Mouse (Mus musculus): Measurements from ENCODE around the gene Steap2. TPM values are rescaled to one million over a fixed set of nuclear protein-coding genes. Genes with fewer than 3 reads are reported as not detected.

Steap2 gene
- polyA plus RNA-seq, 1 experiment from 2014 or later, result 23.5 TPM

DNA sequence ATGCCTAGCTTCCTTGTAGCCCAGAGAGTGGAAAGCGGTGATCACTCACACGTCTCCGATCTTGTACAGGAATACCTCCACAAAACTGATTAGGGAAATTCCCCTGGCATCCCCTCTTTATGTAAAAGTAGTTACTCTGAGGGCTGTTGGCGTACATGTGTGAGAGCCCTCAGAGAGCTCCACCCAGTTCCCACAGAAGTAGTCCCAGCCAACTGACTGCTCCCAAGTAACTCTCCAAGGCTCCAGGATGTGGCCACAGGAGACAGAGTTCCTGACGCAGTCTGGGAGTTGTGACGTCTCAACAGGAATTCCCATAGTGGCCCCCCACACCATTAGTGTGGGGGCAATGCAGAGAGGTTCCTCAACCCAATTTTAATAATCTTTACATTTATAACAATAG is 31.3 kb downstream of the Steap2 start:
- no peak for ATAC-seq (replicated peaks; ENCODE audit: low FRiP score)
- H3K36me3 ChIP-seq, result no peaks in the 10 kb centered on the region
- peaks cover 5% of the 10 kb centered on the region; the same call in 1 of the 2 replicates for H3K27me3 ChIP-seq
- peaks cover 6% of the 10 kb centered on the region; the same call in 1 of the 2 replicates for H3K4me1 ChIP-seq
- whole genome bisulfite sequencing, result 36% methylated on average over 6 of the region's 6 CpGs
- peak overlapping the region; percentile 80 for H3K4me2 ChIP-seq
- H3K4me3 ChIP-seq (replicated peaks), result peak overlapping the region; percentile 72
- no peaks in the 10 kb centered on the region for H3K9me3 ChIP-seq (replicated peaks)
- H3K9ac ChIP-seq, result no peak overlapping the region
- no peak overlapping the region for H3K27ac ChIP-seq

DNA sequence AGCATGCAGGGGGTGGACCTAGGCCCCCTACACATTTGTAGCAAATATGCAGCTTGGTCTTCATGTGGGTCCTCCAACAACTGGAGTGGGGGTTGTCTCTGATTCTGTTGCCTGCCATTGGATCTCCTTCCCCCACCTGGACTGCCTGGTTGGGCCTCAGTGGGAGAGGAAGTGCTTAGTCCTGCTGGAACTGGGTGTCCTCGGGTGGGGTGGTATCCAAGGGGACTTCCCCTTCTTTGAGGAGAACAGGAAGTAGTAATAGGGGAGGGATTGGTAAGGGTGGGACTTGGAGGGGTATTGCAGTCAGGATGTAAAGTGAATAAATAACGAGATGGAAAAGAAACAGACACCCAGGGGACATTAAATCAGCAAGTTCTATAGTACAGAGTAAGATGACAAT is 35.7 kb downstream of the Steap2 start:
- no peak for ATAC-seq (replicated peaks; ENCODE audit: low FRiP score)
- peaks cover 5% of the 10 kb centered on the region; the same call in 1 of the 2 replicates for H3K4me1 ChIP-seq
- peaks cover 5% of the 10 kb centered on the region; the same call in 1 of the 2 replicates for H3K27me3 ChIP-seq
- H3K27ac ChIP-seq, result no peak overlapping the region
- WGBS, result 53% methylated on average over 2 of the region's 2 CpGs
- no peaks in the 10 kb centered on the region for H3K36me3 ChIP-seq
- H3K9me3 ChIP-seq (replicated peaks), result no peaks in the 10 kb centered on the region
- no peak overlapping the region for H3K4me3 ChIP-seq (replicated peaks)
- no peak overlapping the region for H3K4me2 ChIP-seq
- H3K9ac ChIP-seq, result no peak overlapping the region

DNA sequence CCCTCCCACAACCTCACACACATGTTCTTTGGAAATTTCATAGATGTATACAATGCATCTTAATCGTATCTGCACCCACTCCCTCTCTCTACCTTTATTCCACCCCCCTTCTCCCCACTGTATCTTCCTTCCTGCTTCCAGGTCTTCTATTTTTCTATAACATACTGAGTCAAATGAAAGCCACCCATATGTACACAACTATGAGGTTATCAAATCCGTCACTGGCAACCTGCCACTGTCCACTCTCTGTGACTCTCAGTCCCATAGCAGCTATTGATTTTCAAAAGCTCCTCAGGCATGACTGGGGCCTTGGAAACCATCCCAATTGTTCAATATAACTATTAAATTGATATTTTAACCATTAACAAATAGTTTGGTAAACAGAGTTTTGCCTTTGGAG is 36.4 kb downstream of the Steap2 start:
- Histone ChIP-seq H3K9me3 (replicated peaks) (no peaks in the 10 kb centered on the region), H3K4me1 (no peaks in the 10 kb centered on the region; the same call in 1 of the 2 replicates), H3K27ac (no peak overlapping the region), H3K36me3 (no peaks in the 10 kb centered on the region), H3K4me3 (replicated peaks) (no peak overlapping the region), H3K27me3 (peaks cover 1% of the 10 kb centered on the region; the same call in 1 of the 2 replicates), H3K9ac (no peak overlapping the region), H3K4me2 (no peak overlapping the region)
- WGBS, result 95% methylated on average over 2 of the region's 2 CpGs
- no peak for ATAC-seq (replicated peaks; ENCODE audit: low FRiP score)

DNA sequence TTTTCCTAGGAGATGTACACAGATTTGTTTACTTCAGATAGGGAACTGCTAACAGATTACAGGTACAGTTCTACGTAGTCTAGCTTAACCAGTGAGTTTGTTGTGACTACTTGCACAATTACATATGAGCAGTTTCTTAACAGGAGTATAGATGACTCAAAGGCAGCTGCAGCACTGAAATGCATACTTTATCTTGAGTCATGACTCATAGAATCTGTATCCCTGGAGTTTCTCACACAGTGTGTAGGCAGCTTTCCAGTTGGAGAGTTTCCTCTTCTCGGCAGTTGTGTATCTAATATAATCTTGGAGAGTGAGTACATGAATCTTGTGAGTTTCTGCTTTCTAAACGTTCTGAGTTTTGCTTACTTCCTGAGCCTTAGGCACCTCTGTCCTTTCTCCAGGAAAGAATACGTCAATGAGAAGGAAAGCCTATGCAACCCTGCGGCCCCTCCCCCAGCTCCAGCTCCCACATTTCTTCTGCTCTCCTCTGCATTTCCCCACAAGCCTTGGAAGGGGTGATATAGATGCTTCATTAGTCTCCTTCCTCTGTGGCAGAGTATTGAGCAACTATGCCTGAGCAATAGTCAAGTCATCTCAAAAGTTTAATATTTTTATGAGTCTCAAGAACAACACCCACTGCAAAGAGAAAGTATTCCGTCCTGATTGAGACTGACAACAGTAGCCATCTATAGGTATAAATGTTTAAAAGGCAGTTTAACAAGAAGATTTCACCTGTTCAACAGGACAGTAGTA is 45.4 kb downstream of the Steap2 start:
- Histone ChIP-seq H3K4me3 (replicated peaks) (no peak overlapping the region), H3K4me1 (no peaks in the 10 kb centered on the region), H3K9me3 (replicated peaks) (no peaks in the 10 kb centered on the region), H3K27ac (no peak overlapping the region), H3K27me3 (no peaks in the 10 kb centered on the region), H3K36me3 (no peaks in the 10 kb centered on the region), H3K9ac (no peak overlapping the region), H3K4me2 (no peak overlapping the region)
- no peak; the same call in 1 of the 2 replicates for ATAC-seq (replicated peaks; ENCODE audit: low FRiP score)
- 57% methylated on average over 6 of the region's 6 CpGs for WGBS

DNA sequence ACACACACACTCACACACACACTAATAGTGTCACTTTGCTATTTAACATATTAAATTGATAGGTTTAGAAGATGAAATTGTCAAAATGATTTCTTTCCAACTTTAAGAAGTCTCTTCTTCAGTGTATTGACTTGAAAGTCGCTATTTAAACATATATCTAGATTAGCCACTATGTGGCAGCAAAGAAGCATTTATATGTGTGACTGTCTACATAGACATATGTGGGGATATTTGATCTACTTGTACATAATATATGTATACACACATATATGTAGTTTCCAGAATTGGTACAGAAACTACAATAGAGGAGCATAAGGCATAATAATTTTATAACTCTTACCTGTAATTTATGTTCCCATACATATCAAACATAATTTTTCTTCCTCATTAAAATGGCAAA is 48.2 kb downstream of the Steap2 start:
- H3K9ac ChIP-seq, result no peak overlapping the region
- 13% methylated on average over 1 of the region's 1 CpGs for WGBS
- ATAC-seq (replicated peaks; ENCODE audit: low FRiP score), result no peak

DNA sequence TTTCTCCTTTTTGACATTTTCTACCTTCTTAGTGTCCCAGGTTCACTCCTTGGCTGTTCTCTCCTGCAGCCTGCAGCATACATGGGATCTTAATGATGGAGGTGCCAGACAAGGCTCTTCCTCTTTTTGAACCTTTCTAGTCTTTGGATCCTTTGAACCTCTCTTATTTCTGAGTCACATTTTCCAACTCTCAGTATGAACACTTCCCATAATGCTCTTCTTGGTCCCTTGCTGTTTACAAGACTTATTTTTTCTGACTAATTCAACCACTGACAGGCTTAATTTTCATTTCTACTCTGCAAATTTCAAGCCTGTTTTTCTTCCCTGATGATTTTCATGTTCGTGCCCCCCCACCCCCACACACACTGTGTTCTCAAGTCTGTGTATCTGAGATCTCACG is 55.9 kb downstream of the Steap2 start:
- no peak overlapping the region for H3K4me2 ChIP-seq
- H3K9ac ChIP-seq, result no peak overlapping the region
- H3K9me3 ChIP-seq (replicated peaks), result no peaks in the 10 kb centered on the region
- no peak for ATAC-seq (replicated peaks; ENCODE audit: low FRiP score)
- H3K27ac ChIP-seq, result no peak overlapping the region
- H3K36me3 ChIP-seq, result no peaks in the 10 kb centered on the region
- no peak overlapping the region for H3K4me3 ChIP-seq (replicated peaks)
- 62% methylated on average over 2 of the region's 2 CpGs for WGBS
- no peaks in the 10 kb centered on the region for H3K4me1 ChIP-seq
- no peaks in the 10 kb centered on the region for H3K27me3 ChIP-seq

More for the DNA sequence above, 48.2 kb downstream of the Steap2 start:
- Histone ChIP-seq H3K27ac (no peak overlapping the region), H3K27me3 (no peaks in the 10 kb centered on the region), H3K9me3 (replicated peaks) (no peaks in the 10 kb centered on the region), H3K4me3 (replicated peaks) (no peak overlapping the region), H3K36me3 (no peaks in the 10 kb centered on the region), H3K4me2 (no peak overlapping the region), H3K4me1 (no peaks in the 10 kb centered on the region)

DNA sequence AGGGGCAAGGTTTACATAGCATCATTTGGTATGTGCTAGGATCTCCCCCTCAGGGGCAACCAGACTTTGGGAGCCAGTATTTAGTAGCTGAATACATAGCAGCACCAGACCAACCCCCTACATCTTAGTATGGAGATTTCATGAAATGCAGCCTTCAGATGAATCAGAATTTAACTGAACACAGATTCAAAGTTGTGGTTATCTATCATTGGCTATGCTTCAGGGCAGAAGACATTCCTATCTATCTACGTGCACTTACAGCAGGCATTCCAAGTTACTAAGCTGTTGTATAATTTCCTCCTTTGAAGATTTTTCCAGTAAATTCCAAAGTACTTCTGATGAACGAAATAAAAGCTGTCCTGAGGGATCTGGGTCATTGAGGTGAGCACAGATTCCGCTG is 68.9 kb downstream of the Steap2 start:
- no peak overlapping the region for H3K27ac ChIP-seq
- no peak for ATAC-seq (replicated peaks; ENCODE audit: low FRiP score)
- no peaks in the 10 kb centered on the region for H3K9me3 ChIP-seq (replicated peaks)
- H3K36me3 ChIP-seq, result no peaks in the 10 kb centered on the region
- no peak overlapping the region for H3K4me3 ChIP-seq (replicated peaks)
- WGBS, result 78% methylated on average over 3 of the region's 3 CpGs
- no peak overlapping the region for H3K4me2 ChIP-seq
- no peak overlapping the region for H3K9ac ChIP-seq
- H3K27me3 ChIP-seq, result no peaks in the 10 kb centered on the region
- H3K4me1 ChIP-seq, result no peaks in the 10 kb centered on the region

DNA sequence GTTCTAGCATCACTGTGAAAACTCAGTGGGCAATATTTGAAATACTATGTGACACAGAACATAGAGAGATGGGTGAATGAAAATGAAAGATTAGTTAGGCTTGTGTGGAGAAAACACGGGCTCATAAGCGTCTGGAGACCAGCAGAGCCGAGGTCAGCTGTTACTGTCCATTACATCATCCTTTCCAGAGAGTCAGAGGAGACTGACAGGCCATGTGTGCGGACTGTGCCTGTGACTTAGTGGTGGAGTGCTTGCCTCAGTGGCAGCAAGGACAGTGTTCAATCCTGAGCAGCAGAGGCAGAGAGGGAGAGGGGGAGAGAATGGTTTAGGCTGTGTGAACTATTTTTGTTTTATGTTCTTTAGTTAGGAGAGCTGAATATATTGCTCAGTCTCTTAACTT is 76.0 kb downstream of the Steap2 start:
- H3K27me3 ChIP-seq, result no peaks in the 10 kb centered on the region
- WGBS, result 69% methylated on average over 4 of the region's 4 CpGs
- no peak for ATAC-seq (replicated peaks; ENCODE audit: low FRiP score)

More for the DNA sequence above, 76.0 kb downstream of the Steap2 start:
- no peak overlapping the region for H3K4me2 ChIP-seq
- H3K4me1 ChIP-seq, result no peaks in the 10 kb centered on the region
- H3K4me3 ChIP-seq (replicated peaks), result no peak overlapping the region
- H3K36me3 ChIP-seq, result no peaks in the 10 kb centered on the region
- no peaks in the 10 kb centered on the region for H3K9me3 ChIP-seq (replicated peaks)
- no peak overlapping the region for H3K27ac ChIP-seq
- H3K9ac ChIP-seq, result no peak overlapping the region

Other genes starting within 250 kb of the Steap2 start
- not detected in 2 replicates for gene 1700015F17Rik, start 215.4 kb downstream of the Steap2 start, polyA plus RNA-seq (2015; fragmentation: Nextera tagmentation; extraction: Ambion mirVana)
- 31.4 and 32.5 TPM in 2 replicates for gene Cldn12, start 179.6 kb downstream of the Steap2 start, polyA plus RNA-seq (2015; fragmentation: Nextera tagmentation; extraction: Ambion mirVana)
- gene Gtpbp10, start 135.0 kb downstream of the Steap2 start, polyA plus RNA-seq (2015; fragmentation: Nextera tagmentation; extraction: Ambion mirVana), result 31.5 and 33.2 TPM in 2 replicates
- gene Gm8773, start 120.8 kb downstream of the Steap2 start, polyA plus RNA-seq (2015; fragmentation: Nextera tagmentation; extraction: Ambion mirVana), result 0.85 and 0.88 TPM in 2 replicates
- 3.2 and 3.4 TPM in 2 replicates for gene Cfap69, start 30.3 kb downstream of the Steap2 start, polyA plus RNA-seq (2015; fragmentation: Nextera tagmentation; extraction: Ambion mirVana)
- gene Steap1, start 54.7 kb upstream of the Steap2 start, polyA plus RNA-seq (2015; fragmentation: Nextera tagmentation; extraction: Ambion mirVana), result 13.7 and 15.9 TPM in 2 replicates

Measured in kidney, embryonic 15.5 days (tissue).